Mouse (Mus musculus): ENCODE results near the gene Rccd1. TPM values are rescaled to one million over a fixed set of nuclear protein-coding genes. Genes with fewer than 3 reads are reported as not detected.

Gene Rccd1
- polyA plus RNA-seq, 1 experiment from 2014 or later: 13.5 TPM

DNA sequence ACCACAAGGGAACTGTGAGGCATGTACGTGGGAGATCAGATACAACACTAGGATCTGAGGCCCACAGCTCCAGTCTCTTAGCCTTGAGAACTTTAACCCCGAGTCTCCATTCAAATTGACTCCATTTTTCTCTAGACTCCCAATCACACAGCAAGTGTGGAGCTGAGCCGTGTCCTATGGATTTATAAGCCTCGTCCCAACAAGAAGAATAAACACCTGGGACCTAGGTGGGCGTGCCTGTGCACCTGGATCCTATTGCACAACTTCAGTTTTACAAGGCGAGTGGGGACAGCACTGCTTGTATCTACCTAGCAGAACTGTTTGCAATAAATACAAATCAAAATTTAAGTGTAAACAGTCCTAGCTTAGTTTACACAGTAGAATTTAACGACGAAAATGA lies 918 bp downstream of the Rccd1 start:
- peaks cover 35% of the 10 kb centered on the region for H3K36me3 ChIP-seq
- H3K4me2 ChIP-seq (replicated peaks): peak overlapping the region; percentile 65
- 17% methylated on average over 8 of the region's 8 CpGs for WGBS

GRCm38 (mm10) chr7:80319846-80320496 lies 4.3 kb downstream of the Rccd1 start:
- H3K4me3 ChIP-seq: no peak overlapping the region
- H3K36me3 ChIP-seq: peaks cover 23% of the 10 kb centered on the region
- no peaks in the 10 kb centered on the region for H3K27me3 ChIP-seq
- no peak overlapping the region for H3K9ac ChIP-seq (replicated peaks)
- no peak overlapping the region for H3K4me2 ChIP-seq (replicated peaks)
- no peak for ATAC-seq (replicated peaks)
- H3K4me1 ChIP-seq: peaks cover 21% of the 10 kb centered on the region
- H3K9me3 ChIP-seq: no peaks in the 10 kb centered on the region
- no peak overlapping the region for H3K27ac ChIP-seq (replicated peaks)
- WGBS: 85% methylated on average over 19 of the region's 19 CpGs

More for the DNA sequence above, 918 bp downstream of the Rccd1 start:
- peak overlapping the region; percentile 71 for H3K9ac ChIP-seq (replicated peaks)
- peak overlapping the region; percentile 94 for H3K27ac ChIP-seq (replicated peaks)
- no peaks in the 10 kb centered on the region for H3K9me3 ChIP-seq
- peaks cover 17% of the 10 kb centered on the region for H3K4me1 ChIP-seq
- no peaks in the 10 kb centered on the region for H3K27me3 ChIP-seq
- ATAC-seq (replicated peaks): no peak
- H3K4me3 ChIP-seq: peak overlapping the region; percentile 63

GRCm38 (mm10) chr7:80318670-80319069 lies 5.6 kb downstream of the Rccd1 start:
- ATAC-seq (replicated peaks): no peak
- 96% methylated on average over 4 of the region's 4 CpGs for WGBS
- H3K36me3 ChIP-seq: peaks cover 35% of the 10 kb centered on the region

GRCm38 (mm10) chr7:80317439-80318115 lies 6.7 kb downstream of the Rccd1 start:
- peaks cover 45% of the 10 kb centered on the region for H3K36me3 ChIP-seq
- peaks cover 10% of the 10 kb centered on the region for H3K4me1 ChIP-seq
- H3K4me2 ChIP-seq (replicated peaks): no peak overlapping the region
- H3K4me3 ChIP-seq: no peak overlapping the region
- H3K9ac ChIP-seq (replicated peaks): no peak overlapping the region
- ATAC-seq (replicated peaks): no peak
- no peak overlapping the region for H3K27ac ChIP-seq (replicated peaks)
- WGBS: 74% methylated on average over 1 of the region's 1 CpGs
- H3K27me3 ChIP-seq: no peaks in the 10 kb centered on the region
- no peaks in the 10 kb centered on the region for H3K9me3 ChIP-seq

More at GRCm38 (mm10) chr7:80318670-80319069, 5.6 kb downstream of the Rccd1 start:
- no peak overlapping the region for H3K9ac ChIP-seq (replicated peaks)
- H3K27ac ChIP-seq (replicated peaks): no peak overlapping the region
- no peaks in the 10 kb centered on the region for H3K27me3 ChIP-seq
- H3K9me3 ChIP-seq: no peaks in the 10 kb centered on the region
- peaks cover 21% of the 10 kb centered on the region for H3K4me1 ChIP-seq
- H3K4me2 ChIP-seq (replicated peaks): no peak overlapping the region
- no peak overlapping the region for H3K4me3 ChIP-seq

DNA sequence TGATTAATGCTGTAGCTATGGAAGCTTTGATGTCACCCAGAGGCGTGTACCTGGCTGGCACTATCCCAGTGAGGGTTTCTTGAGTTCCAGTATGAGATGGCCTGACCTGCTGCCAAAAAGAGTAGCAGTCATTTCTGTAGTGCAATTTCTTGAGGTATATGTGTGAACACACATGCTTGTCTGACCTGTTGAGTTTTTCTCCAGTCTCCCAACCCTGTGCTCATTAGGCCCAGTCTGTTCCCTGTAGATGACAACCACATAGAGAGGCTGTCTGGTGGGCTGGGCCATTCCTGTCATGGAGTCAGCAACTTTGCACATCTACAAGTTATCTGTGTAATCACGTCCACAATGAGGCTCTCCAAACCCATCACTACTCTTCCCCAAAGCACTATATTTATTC lies 8.5 kb downstream of the Rccd1 start:
- Histone ChIP-seq H3K36me3 (peaks cover 54% of the 10 kb centered on the region), H3K4me3 (no peak overlapping the region), H3K4me2 (replicated peaks) (no peak overlapping the region), H3K9me3 (no peaks in the 10 kb centered on the region), H3K27me3 (no peaks in the 10 kb centered on the region), H3K4me1 (peaks cover 3% of the 10 kb centered on the region; the same call in 1 of the 2 replicates), H3K27ac (replicated peaks) (no peak overlapping the region), H3K9ac (replicated peaks) (no peak overlapping the region)
- ATAC-seq (replicated peaks): no peak
- 81% methylated on average over 2 of the region's 2 CpGs for WGBS

- H3K27ac ChIP-seq (replicated peaks): no peak overlapping the region
- H3K9me3 ChIP-seq: no peaks in the 10 kb centered on the region
- no peak overlapping the region for H3K9ac ChIP-seq (replicated peaks)
- no peaks in the 10 kb centered on the region for H3K27me3 ChIP-seq
- no peaks in the 10 kb centered on the region for H3K4me1 ChIP-seq
- H3K4me2 ChIP-seq (replicated peaks): no peak overlapping the region
- WGBS: 71% methylated on average over 7 of the region's 7 CpGs
- peaks cover 65% of the 10 kb centered on the region for H3K36me3 ChIP-seq
- no peak overlapping the region for H3K4me3 ChIP-seq
- no peak for ATAC-seq (replicated peaks)
These were observed 13.5 kb downstream of the Rccd1 start for GRCm38 (mm10) chr7:80310771-80311170.

- Histone ChIP-seq H3K36me3 (peaks cover 62% of the 10 kb centered on the region), H3K4me1 (no peaks in the 10 kb centered on the region), H3K9me3 (no peaks in the 10 kb centered on the region), H3K4me2 (replicated peaks) (no peak overlapping the region), H3K9ac (replicated peaks) (no peak overlapping the region), H3K4me3 (no peak overlapping the region), H3K27me3 (no peaks in the 10 kb centered on the region), H3K27ac (replicated peaks) (no peak overlapping the region)
- no peak for ATAC-seq (replicated peaks)
- WGBS: 77% methylated on average over 3 of the region's 3 CpGs
These were observed 16.5 kb downstream of the Rccd1 start for GRCm38 (mm10) chr7:80307766-80308165.

GRCm38 (mm10) chr7:80301522-80301921 lies 22.7 kb downstream of the Rccd1 start:
- WGBS: 88% methylated on average over 2 of the region's 2 CpGs
- Histone ChIP-seq H3K27me3 (no peaks in the 10 kb centered on the region), H3K36me3 (peaks cover 36% of the 10 kb centered on the region), H3K4me3 (no peak overlapping the region), H3K4me1 (peaks cover 7% of the 10 kb centered on the region), H3K9me3 (no peaks in the 10 kb centered on the region), H3K9ac (replicated peaks) (no peak overlapping the region), H3K27ac (replicated peaks) (no peak overlapping the region), H3K4me2 (replicated peaks) (no peak overlapping the region)
- ATAC-seq (replicated peaks): no peak

GRCm38 (mm10) chr7:80299568-80299967 lies 24.7 kb downstream of the Rccd1 start:
- no peak overlapping the region for H3K4me2 ChIP-seq (replicated peaks)
- WGBS: 91% methylated on average over 3 of the region's 3 CpGs
- H3K4me3 ChIP-seq: no peak overlapping the region

GRCm38 (mm10) chr7:80298754-80299153 lies 25.5 kb downstream of the Rccd1 start:
- WGBS: 94% methylated on average over 4 of the region's 4 CpGs
- peaks cover 11% of the 10 kb centered on the region for H3K36me3 ChIP-seq
- ATAC-seq (replicated peaks): no peak
- no peak overlapping the region for H3K4me2 ChIP-seq (replicated peaks)
- H3K9ac ChIP-seq (replicated peaks): no peak overlapping the region
- no peak overlapping the region for H3K4me3 ChIP-seq
- H3K27ac ChIP-seq (replicated peaks): no peak overlapping the region
- no peaks in the 10 kb centered on the region for H3K27me3 ChIP-seq
- H3K4me1 ChIP-seq: peaks cover 23% of the 10 kb centered on the region
- H3K9me3 ChIP-seq: no peaks in the 10 kb centered on the region

More at GRCm38 (mm10) chr7:80299568-80299967, 24.7 kb downstream of the Rccd1 start:
- H3K27me3 ChIP-seq: no peaks in the 10 kb centered on the region
- ATAC-seq (replicated peaks): no peak
- peaks cover 18% of the 10 kb centered on the region for H3K36me3 ChIP-seq
- H3K27ac ChIP-seq (replicated peaks): no peak overlapping the region
- H3K9me3 ChIP-seq: no peaks in the 10 kb centered on the region
- no peak overlapping the region for H3K9ac ChIP-seq (replicated peaks)
- H3K4me1 ChIP-seq: peaks cover 21% of the 10 kb centered on the region

DNA sequence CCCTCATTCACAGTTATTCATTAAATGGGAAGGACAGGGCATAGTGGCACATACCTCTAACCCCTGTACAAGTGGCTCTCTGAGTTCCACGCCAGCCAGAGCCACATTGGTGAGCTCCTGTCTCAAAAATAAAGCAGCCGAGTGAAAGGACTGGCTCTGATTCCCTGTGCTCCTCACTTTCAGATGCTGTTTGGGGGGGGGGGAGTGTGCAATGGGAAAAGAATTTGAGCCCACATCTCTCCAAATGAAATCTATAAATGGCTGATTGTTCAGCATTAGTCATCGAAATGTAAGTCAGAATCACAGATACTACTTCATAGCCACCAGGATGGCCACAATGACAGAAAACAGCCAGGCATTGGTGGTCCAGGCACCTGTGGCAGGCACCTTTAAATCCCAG lies 27.2 kb downstream of the Rccd1 start:
- WGBS: 75% methylated on average over 3 of the region's 3 CpGs
- Histone ChIP-seq H3K9me3 (no peaks in the 10 kb centered on the region), H3K4me2 (replicated peaks) (no peak overlapping the region), H3K4me3 (no peak overlapping the region), H3K27ac (replicated peaks) (no peak overlapping the region), H3K36me3 (0 out of 2 replicates have a peak, but pooled peaks cover 6% of the 10 kb centered on the region), H3K4me1 (peaks cover 26% of the 10 kb centered on the region), H3K27me3 (no peaks in the 10 kb centered on the region), H3K9ac (replicated peaks) (no peak overlapping the region)
- ATAC-seq (replicated peaks): no peak

DNA sequence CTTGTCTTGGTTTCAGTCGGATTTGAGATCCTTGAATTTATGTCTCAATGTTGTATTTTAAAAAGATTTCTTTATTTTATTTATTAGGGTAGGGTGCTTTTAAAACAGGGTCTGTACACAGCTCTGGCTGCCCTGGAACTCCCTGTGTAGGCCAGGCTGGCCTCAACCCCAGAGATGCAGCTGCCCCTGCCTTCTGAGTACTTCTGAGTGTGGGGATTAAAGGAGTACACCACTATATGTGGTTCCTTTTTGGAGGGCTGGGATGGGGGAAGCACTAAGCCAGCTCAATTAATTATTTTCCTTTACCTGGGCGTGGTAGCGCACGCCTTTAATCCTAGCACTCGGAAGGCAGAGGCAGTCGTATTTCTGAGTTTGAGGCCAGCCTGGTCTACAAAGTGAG lies 27.8 kb downstream of the Rccd1 start:
- Histone ChIP-seq H3K27me3 (no peaks in the 10 kb centered on the region), H3K36me3 (0 out of 2 replicates have a peak, but pooled peaks cover 7% of the 10 kb centered on the region), H3K9me3 (no peaks in the 10 kb centered on the region), H3K27ac (replicated peaks) (no peak overlapping the region), H3K9ac (replicated peaks) (no peak overlapping the region), H3K4me2 (replicated peaks) (0 out of 2 replicates have a peak overlapping the region, but pooled peaks have one; percentile 96), H3K4me1 (peaks cover 26% of the 10 kb centered on the region), H3K4me3 (no peak overlapping the region)
- 85% methylated on average over 6 of the region's 6 CpGs for WGBS
- ATAC-seq (replicated peaks): no peak

All from forebrain, embryonic 15.5 days (tissue).